Mouse (Mus musculus) liver, postnatal 0 days (tissue): ENCODE results near the gene Klhl36. TPM values are rescaled to one million over a fixed set of nuclear protein-coding genes. Genes with fewer than 3 reads are reported as not detected.

Source experiments
- ATAC-seq: fragments of 200-750 bp; cut with Nextera tagmentation; 2 replicates; pipeline ENCODE4 v1.8.0; 2017; ENCODE audit warnings: mild to moderate bottlenecking, moderate library complexity
- DNase-seq: peaks from one replicate; pipeline ENCODE4 v3.0.0-alpha.2; 2016
- H3K27ac ChIP-seq: fragments of 300-500 bp; sonication (generic); 2 replicates; pipeline ENCODE4 v1.5.1; 2014; ENCODE audit warnings: antibody characterized with exemption, moderate library complexity, mild to moderate bottlenecking, low read depth
- H3K27me3 ChIP-seq: fragments of 300-500 bp; sonication (generic); 2 replicates; pipeline ENCODE4 v1.6.1; 2014; ENCODE audit warnings: low read length, control low read depth, mixed read lengths; ENCODE audit not compliant: insufficient read depth
- H3K36me3 ChIP-seq: fragments of 300-500 bp; sonication (generic); replicated peaks from 2 replicates; pipeline ENCODE4 v1.6.1; 2014; ENCODE audit warnings: mild to moderate bottlenecking, control low read depth, low read length, moderate library complexity, mixed read lengths; ENCODE audit not compliant: insufficient read depth
- H3K4me1 ChIP-seq: fragments of 300-500 bp; sonication (generic); 2 replicates; pipeline ENCODE4 v1.6.1; 2014; ENCODE audit warnings: antibody characterized with exemption, mild to moderate bottlenecking, control low read depth; ENCODE audit not compliant: insufficient read depth
- H3K4me2 ChIP-seq: fragments of 300-500 bp; sonication (generic); 2 replicates; pipeline ENCODE4 v1.6.1; 2014; ENCODE audit warnings: low read depth, mild to moderate bottlenecking, low read length, moderate library complexity, mixed read lengths
- H3K4me3 ChIP-seq: fragments of 300-500 bp; sonication (generic); 2 replicates; pipeline ENCODE4 v1.5.1; 2014; ENCODE audit warnings: low read depth, low read length
- H3K9ac ChIP-seq: fragments of 300-500 bp; sonication (generic); replicated peaks from 2 replicates; pipeline ENCODE4 v1.6.1; 2014; ENCODE audit warnings: mild to moderate bottlenecking, moderate library complexity
- H3K9me3 ChIP-seq: fragments of 300-500 bp; sonication (generic); 2 replicates; pipeline ENCODE4 v1.6.1; 2016; ENCODE audit warnings: mild to moderate bottlenecking, control low read depth, low read length, mixed read lengths
- CTCF ChIP-seq: sonication (generic); IDR thresholded peaks from 2 replicates; pipeline ENCODE4 v1.5.1; 2016; ENCODE audit warnings: antibody characterized with exemption, low read depth
- EP300 ChIP-seq: IDR thresholded peaks from 2 replicates; pipeline ENCODE4 v1.6.1; 2016; ENCODE audit warnings: antibody characterized with exemption, low read depth, mild to moderate bottlenecking
- WGBS: fragments of 180-500 bp; shearing (Covaris S2); extraction: QIAGEN DNeasy Blood & Tissue Kit; methylation state at CpG from one replicate; pipeline ENCODE4 v1.1.7; 2014; ENCODE audit not compliant: insufficient replicate concordance; 5-methylcytosine and 5-hydroxymethylcytosine counted together
- polyA plus RNA-seq: library from polyadenylated mRNA; unstranded; fragments of >200 nt; fragmentation: Nextera tagmentation; extraction: Ambion mirVana; gene quantifications from 2 replicates; pipeline ENCODE4 v1.2.1, GENCODE M21; 2015

Klhl36 gene
- polyA plus RNA-seq, 1 experiment from 2014 or later = 4.9 TPM

DNA sequence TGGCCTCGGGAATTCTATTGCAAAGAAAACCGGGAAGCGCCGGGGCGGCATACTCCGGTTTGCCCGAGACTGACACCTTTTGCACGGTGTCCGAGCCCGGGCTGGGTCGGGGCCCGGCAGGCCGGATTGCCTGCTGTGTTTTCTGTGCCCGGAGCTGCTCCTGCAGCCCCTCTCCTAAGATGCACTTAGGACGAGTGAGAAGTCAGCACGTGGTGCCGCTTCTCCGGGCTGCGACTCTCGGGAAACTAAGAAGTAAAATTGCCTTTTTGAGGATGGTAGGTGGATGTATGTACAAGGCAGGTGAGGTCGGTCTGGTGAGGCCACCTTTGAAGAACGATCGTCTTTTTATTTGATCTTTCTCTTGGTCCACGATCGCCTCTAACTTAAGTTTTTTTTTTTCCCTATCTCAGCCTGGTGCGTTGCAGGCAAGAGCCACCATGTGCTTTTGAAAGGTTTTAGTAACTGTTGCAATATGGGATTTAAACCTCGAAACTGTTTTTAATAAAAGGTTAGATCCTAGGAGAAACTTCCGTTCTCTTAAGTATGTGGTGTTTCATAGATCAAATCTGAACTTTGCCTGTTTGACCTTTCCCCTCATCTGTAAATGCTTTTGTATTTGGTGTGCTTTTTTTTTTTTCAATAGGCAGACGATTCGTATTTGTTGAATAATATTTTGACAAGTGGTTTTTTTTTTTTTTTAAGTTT, 49.3 kb downstream of the Klhl36 start:
- Histone ChIP-seq H3K36me3 (no peaks in the 10 kb centered on the region), H3K27me3 (no peaks in the 10 kb centered on the region), H3K9me3 (no peaks in the 10 kb centered on the region), H3K4me3 (peak overlapping the region; percentile 74), H3K4me1 (peaks cover 59% of the 10 kb centered on the region), H3K9ac (peak overlapping the region; percentile 82), H3K4me2 (peak overlapping the region; percentile 89), H3K27ac (peak overlapping the region; percentile 85)
- under 1% methylated on average over 29 of the region's 30 CpGs for WGBS
- peak; percentile 14 for ATAC-seq
- no peak for DNase-seq
- TF ChIP-seq CTCF = no peak
- TF ChIP-seq EP300 = no peak

- ATAC-seq = no peak
- H3K27ac ChIP-seq = peak overlapping the region; percentile 85
- 46% methylated on average over 6 of the region's 6 CpGs for WGBS
- peaks cover 68% of the 10 kb centered on the region for H3K4me1 ChIP-seq
- no peaks in the 10 kb centered on the region for H3K36me3 ChIP-seq
- H3K27me3 ChIP-seq = no peaks in the 10 kb centered on the region
- H3K9me3 ChIP-seq = no peaks in the 10 kb centered on the region
- TF ChIP-seq CTCF (no peak), EP300 (no peak)
- no peak for DNase-seq
- peak overlapping the region; percentile 82 for H3K9ac ChIP-seq
- H3K4me3 ChIP-seq = peak overlapping the region; percentile 74
- peak overlapping the region; percentile 89 for H3K4me2 ChIP-seq
Observed at GRCm38 (mm10) chr8:119912643-119913042, 50.6 kb downstream of the Klhl36 start.

DNA sequence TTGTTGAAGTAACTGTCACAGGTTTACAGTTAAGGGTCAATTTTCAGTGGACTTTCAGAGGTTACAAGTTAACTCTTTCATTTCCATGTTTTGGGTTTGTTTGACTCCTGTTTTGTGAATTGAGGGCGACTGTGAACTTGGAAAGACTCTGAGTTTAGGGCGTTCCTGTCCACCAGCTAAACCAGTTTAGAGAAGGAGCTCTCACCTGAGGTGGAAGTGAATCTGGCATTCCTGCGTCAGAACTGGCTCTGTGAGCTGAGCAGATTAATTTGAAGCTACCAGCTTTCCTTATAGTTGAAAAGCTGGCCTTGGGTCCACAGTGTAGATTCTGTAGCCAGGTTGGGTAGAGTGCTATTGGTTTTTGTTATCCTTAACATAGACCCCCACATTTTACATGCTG, 51.1 kb downstream of the Klhl36 start:
- H3K4me3 ChIP-seq = no peak overlapping the region
- H3K9ac ChIP-seq = no peak overlapping the region; the same call in 1 of the 2 replicates
- H3K9me3 ChIP-seq = no peaks in the 10 kb centered on the region
- peak overlapping the region; percentile 85 for H3K27ac ChIP-seq
- no peaks in the 10 kb centered on the region for H3K36me3 ChIP-seq
- 57% methylated on average over 3 of the region's 3 CpGs for WGBS
- peak overlapping the region; percentile 89 for H3K4me2 ChIP-seq
- H3K4me1 ChIP-seq = peaks cover 71% of the 10 kb centered on the region
- ATAC-seq (no peak), DNase-seq (no peak)
- TF ChIP-seq EP300 (no peak), CTCF (no peak)
- no peaks in the 10 kb centered on the region for H3K27me3 ChIP-seq

- peaks cover 69% of the 10 kb centered on the region for H3K4me1 ChIP-seq
- TF ChIP-seq CTCF (no peak), EP300 (no peak)
- no peaks in the 10 kb centered on the region for H3K9me3 ChIP-seq
- DNase-seq = no peak
- no peak overlapping the region for H3K4me3 ChIP-seq
- 16% methylated on average over 2 of the region's 2 CpGs for WGBS
- H3K9ac ChIP-seq = no peak overlapping the region; the same call in 1 of the 2 replicates
- no peak for ATAC-seq
- no peaks in the 10 kb centered on the region for H3K27me3 ChIP-seq
- peak overlapping the region; percentile 89 for H3K4me2 ChIP-seq
- no peaks in the 10 kb centered on the region; the same call in 1 of the 2 replicates for H3K36me3 ChIP-seq
- peak overlapping the region; percentile 85 for H3K27ac ChIP-seq
Observed at GRCm38 (mm10) chr8:119914161-119914560, 52.1 kb downstream of the Klhl36 start.

DNA sequence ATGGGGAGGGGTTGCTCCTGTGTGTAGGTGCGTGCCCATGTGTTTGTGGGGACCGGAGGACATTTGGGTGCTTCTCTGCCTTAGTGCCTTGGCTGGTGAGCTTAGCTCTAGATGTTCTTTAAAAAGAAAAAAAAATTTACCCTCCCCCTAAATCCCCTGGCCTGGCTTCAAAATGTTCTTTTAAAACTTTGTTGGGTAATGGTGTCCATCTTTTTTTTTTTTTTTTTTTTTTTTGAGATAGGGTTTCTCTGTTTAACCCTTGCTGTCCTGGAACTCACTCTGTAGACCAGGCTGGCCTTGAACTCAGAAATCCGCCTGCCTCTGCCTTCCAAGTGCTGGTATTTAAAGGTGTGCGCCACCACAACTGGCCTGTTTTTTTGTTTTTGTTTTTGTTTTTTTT, 53.2 kb downstream of the Klhl36 start:
- Histone ChIP-seq H3K4me3 (no peak overlapping the region), H3K9ac (no peak overlapping the region), H3K27ac (peak overlapping the region; percentile 85), H3K4me1 (peaks cover 72% of the 10 kb centered on the region), H3K9me3 (no peaks in the 10 kb centered on the region), H3K4me2 (peak overlapping the region; percentile 89), H3K36me3 (no peaks in the 10 kb centered on the region; the same call in 1 of the 2 replicates), H3K27me3 (no peaks in the 10 kb centered on the region)
- no peak for DNase-seq
- 78% methylated on average over 4 of the region's 4 CpGs for WGBS
- no peak for TF ChIP-seq EP300
- no peak for TF ChIP-seq CTCF
- no peak for ATAC-seq

GRCm38 (mm10) chr8:119916237-119916892, 54.3 kb downstream of the Klhl36 start:
- ATAC-seq (peak; percentile 79), DNase-seq (no peak)
- Histone ChIP-seq H3K27me3 (no peaks in the 10 kb centered on the region), H3K9me3 (no peaks in the 10 kb centered on the region), H3K27ac (peak overlapping the region; percentile 85), H3K36me3 (no peaks in the 10 kb centered on the region; the same call in 1 of the 2 replicates), H3K9ac (peak overlapping the region; percentile 36), H3K4me2 (peak overlapping the region; percentile 64), H3K4me1 (peaks cover 76% of the 10 kb centered on the region), H3K4me3 (no peak overlapping the region)
- peak; percentile 43; the same call in 1 of the 2 replicates for TF ChIP-seq EP300
- no peak for TF ChIP-seq CTCF
- 59% methylated on average over 16 of the region's 16 CpGs for WGBS
